Mouse (Mus musculus) lung, postnatal 0 days (tissue): Measurements from ENCODE around the gene Tnks1bp1.

ENCODE experiments used
- CTCF ChIP-seq: IDR thresholded peaks from 2 replicates; pipeline ENCODE4 v1.5.1; 2016; ENCODE audit warnings: antibody characterized with exemption, mild to moderate bottlenecking
- EP300 ChIP-seq: IDR thresholded peaks from 2 replicates; pipeline ENCODE4 v1.6.1; 2016; ENCODE audit warnings: antibody characterized with exemption, mild to moderate bottlenecking, control low read depth

DNA sequence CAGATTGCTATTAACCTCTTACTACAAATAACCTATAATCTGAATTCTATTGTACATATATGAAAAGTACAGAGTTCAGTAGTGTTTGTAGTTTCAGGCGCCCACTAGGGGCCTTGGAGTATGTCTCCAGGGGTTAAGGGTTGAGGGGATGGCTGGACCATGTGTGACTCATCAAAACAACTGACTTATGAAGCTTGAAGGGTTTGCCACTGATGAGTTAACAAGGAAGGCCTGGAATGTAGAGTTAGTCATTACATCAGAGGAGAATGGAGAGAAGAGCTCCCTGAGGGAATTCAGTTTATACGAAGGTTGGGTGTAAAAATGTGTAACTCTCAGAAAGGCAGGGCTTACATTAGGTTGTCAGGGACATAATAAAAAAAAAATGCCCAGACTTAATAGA is 50.2 kb downstream of the Tnks1bp1 start:
- TF ChIP-seq CTCF (peak; percentile 25; the same call in 1 of the 2 replicates), EP300 (0 out of 2 replicates have a peak, but pooled peaks have one; percentile 8)
